In the genomic region with DNA sequence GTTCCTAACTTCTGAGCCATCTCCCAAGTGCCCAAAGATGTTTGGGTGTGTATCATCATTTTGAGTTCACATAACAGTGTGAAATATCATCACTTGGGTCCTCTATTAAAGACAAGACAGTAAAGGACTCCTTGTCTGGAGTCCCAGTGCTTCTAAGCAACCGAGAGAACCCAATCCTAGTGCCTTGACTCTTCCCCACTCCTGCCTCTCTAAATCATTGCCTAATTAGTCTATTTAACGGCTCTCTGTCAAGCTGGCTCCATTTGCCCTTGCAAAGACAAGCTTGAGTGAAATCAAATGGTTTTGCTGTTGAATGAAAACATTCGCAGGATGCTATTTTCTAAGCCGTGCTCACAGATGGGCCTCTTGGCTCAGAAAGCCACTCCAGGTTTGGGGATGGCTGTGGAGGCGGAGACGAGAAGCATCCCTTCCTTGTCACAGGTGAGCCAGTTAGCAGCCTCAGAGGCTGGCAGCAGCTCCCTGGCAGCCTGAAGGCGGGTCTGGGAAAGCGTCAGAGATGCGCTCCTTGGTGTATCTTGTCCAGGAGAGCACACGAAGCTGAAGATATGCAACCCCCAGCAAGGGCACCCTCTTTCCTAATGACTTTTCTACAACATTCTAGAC, we compare ENCODE assay signal across 20 mouse cellular contexts.
DNase-seq lines count a peak whose midpoint lies in the region; ATAC-seq and TF ChIP-seq lines count a peak whose summit lies in the region.
"Had no signal": no experiment of that assay in that cellular context is flagged by ENCODE, and none has a peak within 500 bp of the region (broad histone marks: within the 10 kb centered on the region; RNA-seq: fewer than 3 reads in every experiment).

No protein-coding gene starts in this region.

- peak; percentile 18 for ATAC-seq in forebrain, postnatal 0 days
- no peak for ATAC-seq in forebrain, embryonic 13.5 days
- no peak for ATAC-seq in neural tube, embryonic 13.5 days (ENCODE audit: low read depth)
- ATAC-seq: CD4-positive, CD25-positive, alpha-beta regulatory T cell, adult 4 months; intestine, postnatal 0 days; midbrain, embryonic 16.5 days had no signal

- peak; percentile 35 for DNase-seq in forebrain, postnatal 0 days
- DNase-seq in neural tube, embryonic 10.5 days (ENCODE audit: extremely low spot score, low spot score): no peak
- DNase-seq in layer of hippocampus, adult 9-10 months (ENCODE audit: low spot score): peak; percentile 25
- peak; percentile 63 for DNase-seq in right cerebral cortex, postnatal 25 days
- no peak for DNase-seq in thymus, adult 18-20 months
- DNase-seq in urinary bladder, postnatal 14 days (ENCODE audit: low spot score): no peak
- DNase-seq: adrenal gland, adult 8-10 months; lung, postnatal 10 days; spleen, adult 18-20 months; thymus, postnatal 36 days had no signal

- WGBS in forebrain, postnatal 0 days: 47% methylated on average over 10 of the region's 10 CpGs
- 60% methylated on average over 10 of the region's 10 CpGs for WGBS in forebrain, embryonic 13.5 days
- 65% methylated on average over 10 of the region's 10 CpGs for WGBS in neural tube, embryonic 13.5 days

- H3K27me3 ChIP-seq in forebrain, postnatal 0 days (ENCODE audit: insufficient read depth, low read length): no peaks in the 10 kb centered on the region
- no peaks in the 10 kb centered on the region for H3K27me3 ChIP-seq in forebrain, embryonic 13.5 days
- H3K27me3 ChIP-seq in neural tube, embryonic 13.5 days: no peaks in the 10 kb centered on the region
- H3K27me3 ChIP-seq: heart, embryonic 15.5 days; hindbrain, embryonic 12.5 days; megakaryocyte, embryonic 14.5 days had no signal

- H3K27ac ChIP-seq in forebrain, postnatal 0 days (ENCODE audit: low read depth, low read length): no peak overlapping the region
- H3K27ac ChIP-seq in forebrain, embryonic 13.5 days: no peak overlapping the region
- H3K27ac ChIP-seq in neural tube, embryonic 13.5 days (replicated peaks): 0 out of 2 replicates have a peak overlapping the region, but pooled peaks have one; percentile 43
- H3K27ac ChIP-seq: heart, embryonic 15.5 days; hindbrain, embryonic 12.5 days; limb, embryonic 12.5 days; liver, embryonic 14.5 days had no signal

- TF ChIP-seq CTCF in forebrain, postnatal 0 days (IDR thresholded peaks at IDR 0.05; ENCODE audit: low read depth): no peak

- no peak overlapping the region for H3K9ac ChIP-seq in forebrain, postnatal 0 days
- no peak overlapping the region for H3K9ac ChIP-seq in forebrain, embryonic 13.5 days
- H3K9ac ChIP-seq in neural tube, embryonic 13.5 days: no peak overlapping the region
- H3K9ac ChIP-seq: heart, embryonic 15.5 days; hindbrain, embryonic 12.5 days; limb, embryonic 12.5 days; liver, embryonic 14.5 days had no signal

- H3K4me2 ChIP-seq in forebrain, postnatal 0 days (ENCODE audit: low read depth): no peak overlapping the region
- H3K4me2 ChIP-seq in forebrain, embryonic 13.5 days: no peak overlapping the region
- H3K4me2 ChIP-seq in neural tube, embryonic 13.5 days: no peak overlapping the region
- H3K4me2 ChIP-seq: heart, embryonic 15.5 days; hindbrain, embryonic 12.5 days; limb, embryonic 12.5 days had no signal

- H3K36me3 ChIP-seq in forebrain, postnatal 0 days (ENCODE audit: insufficient read depth): no peaks in the 10 kb centered on the region
- H3K36me3 ChIP-seq in forebrain, embryonic 13.5 days (ENCODE audit: poor library complexity, severe bottlenecking): no peaks in the 10 kb centered on the region
- H3K36me3 ChIP-seq in neural tube, embryonic 13.5 days: no peaks in the 10 kb centered on the region
- H3K36me3 ChIP-seq: heart, embryonic 15.5 days; hindbrain, embryonic 12.5 days; limb, embryonic 12.5 days had no signal

- H3K4me1 ChIP-seq in forebrain, postnatal 0 days (ENCODE audit: insufficient read depth): no peaks in the 10 kb centered on the region
- peaks cover 27% of the 10 kb centered on the region for H3K4me1 ChIP-seq in forebrain, embryonic 13.5 days
- peaks cover 24% of the 10 kb centered on the region for H3K4me1 ChIP-seq in neural tube, embryonic 13.5 days (replicated peaks)
- H3K4me1 ChIP-seq: limb, embryonic 12.5 days; megakaryocyte, embryonic 14.5 days had no signal

- H3K4me3 ChIP-seq in forebrain, postnatal 0 days (ENCODE audit: low read depth, low read length): no peak overlapping the region
- no peak overlapping the region for H3K4me3 ChIP-seq in forebrain, embryonic 13.5 days
- no peak overlapping the region for H3K4me3 ChIP-seq in neural tube, embryonic 13.5 days
- H3K4me3 ChIP-seq: heart, embryonic 15.5 days; hindbrain, embryonic 12.5 days; limb, embryonic 12.5 days; megakaryocyte, embryonic 14.5 days had no signal

- H3K9me3 ChIP-seq in forebrain, postnatal 0 days (ENCODE audit: low read length): no peaks in the 10 kb centered on the region
- no peaks in the 10 kb centered on the region for H3K9me3 ChIP-seq in forebrain, embryonic 13.5 days (replicated peaks)
- no peaks in the 10 kb centered on the region for H3K9me3 ChIP-seq in neural tube, embryonic 13.5 days
- H3K9me3 ChIP-seq: heart, embryonic 15.5 days; hindbrain, embryonic 12.5 days; limb, embryonic 12.5 days had no signal

Comparison
In these comparisons a context has a peak if more than half of its experiments do, and no peak if none do; other contexts are left out.
1. DNase-seq: peak in forebrain, postnatal 0 days (single experiment), layer of hippocampus, adult 9-10 months (single experiment) and right cerebral cortex, postnatal 25 days (single experiment); none in neural tube, embryonic 10.5 days (single experiment), thymus, adult 18-20 months (0 of 2) and urinary bladder, postnatal 14 days (single experiment).